Mouse (Mus musculus) forebrain, embryonic 13.5 days (tissue): Measurements from ENCODE around the gene Ica1. TPM values are rescaled to one million over a fixed set of nuclear protein-coding genes. Genes with fewer than 3 reads are reported as not detected.

Source experiments
- ATAC-seq: fragments of 200-750 bp; cut with Nextera tagmentation; 2 replicates; pipeline ENCODE4 v1.8.0; 2017
- H3K27ac ChIP-seq: fragments of 300-500 bp; sonication (generic); 2 replicates; pipeline ENCODE4 v1.5.1; 2015; ENCODE audit warnings: inconsistent platforms, mild to moderate bottlenecking, moderate library complexity
- H3K27me3 ChIP-seq: fragments of 300-500 bp; sonication (generic); 2 replicates; pipeline ENCODE4 v1.6.1; 2015; ENCODE audit warnings: mild to moderate bottlenecking, inconsistent platforms
- H3K36me3 ChIP-seq: fragments of 300-500 bp; sonication (generic); 2 replicates; pipeline ENCODE4 v1.6.1; 2015; ENCODE audit warnings: mild to moderate bottlenecking, inconsistent platforms; ENCODE audit not compliant: poor library complexity, severe bottlenecking
- H3K4me1 ChIP-seq: fragments of 300-500 bp; sonication (generic); 2 replicates; pipeline ENCODE4 v1.6.1; 2015; ENCODE audit warnings: inconsistent platforms
- H3K4me2 ChIP-seq: fragments of 300-500 bp; sonication (generic); 2 replicates; pipeline ENCODE4 v1.6.1; 2015; ENCODE audit warnings: inconsistent platforms, mild to moderate bottlenecking, moderate library complexity
- H3K4me3 ChIP-seq: fragments of 300-500 bp; sonication (generic); 2 replicates; pipeline ENCODE4 v1.5.1; 2015; ENCODE audit warnings: mild to moderate bottlenecking, inconsistent platforms
- H3K9ac ChIP-seq: fragments of 300-500 bp; sonication (generic); 2 replicates; pipeline ENCODE4 v1.6.1; 2015; ENCODE audit warnings: mild to moderate bottlenecking, inconsistent platforms
- H3K9me3 ChIP-seq: fragments of 300-500 bp; sonication (generic); replicated peaks from 2 replicates; pipeline ENCODE4 v1.6.1; 2016; ENCODE audit warnings: inconsistent platforms
- WGBS: fragments of 180-500 bp; shearing (Covaris S2); methylation state at CpG from one replicate; pipeline ENCODE4 v1.1.7; 2015; 5-methylcytosine and 5-hydroxymethylcytosine counted together
- polyA plus RNA-seq: library from polyadenylated mRNA; unstranded; fragments of >200 nt; fragmentation: Nextera tagmentation; extraction: Ambion mirVana; gene quantifications from 2 replicates; pipeline ENCODE4 v1.2.1, GENCODE M21; 2015

Gene Ica1
- polyA plus RNA-seq, 1 experiment from 2014 or later, result 23.3 TPM

DNA sequence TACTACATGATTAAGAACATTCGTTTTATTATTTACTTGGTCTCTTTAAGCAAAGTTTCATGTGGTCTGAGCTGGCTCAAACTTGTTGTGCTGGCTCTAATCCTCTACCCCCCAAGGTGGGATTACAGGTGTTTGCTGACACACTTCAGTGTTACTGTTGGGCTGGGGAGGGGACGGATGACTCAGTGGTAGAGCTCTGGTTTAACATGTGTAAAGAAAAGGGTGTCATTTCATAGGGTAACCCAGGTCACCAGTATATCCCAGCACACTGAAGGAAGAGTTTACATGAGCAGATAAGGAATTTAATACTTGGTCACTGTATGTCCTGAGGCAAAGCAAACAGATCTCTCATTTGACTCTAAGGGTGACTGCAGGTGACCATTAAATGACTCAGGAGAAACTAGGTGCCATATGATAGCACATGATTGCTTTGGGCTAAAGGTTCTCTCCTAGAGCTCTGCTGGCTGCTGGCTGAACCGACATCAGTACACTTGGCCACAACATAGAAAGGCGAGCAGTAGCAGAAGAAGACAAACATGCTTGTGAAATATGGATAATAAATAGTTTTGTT is 128.9 kb downstream of the Ica1 start:
- Histone ChIP-seq H3K4me1 (peaks cover 8% of the 10 kb centered on the region), H3K4me3 (no peak overlapping the region), H3K4me2 (no peak overlapping the region), H3K9ac (no peak overlapping the region), H3K27ac (no peak overlapping the region), H3K9me3 (no peaks in the 10 kb centered on the region), H3K36me3 (no peaks in the 10 kb centered on the region), H3K27me3 (no peaks in the 10 kb centered on the region)
- WGBS, result 61% methylated on average over 4 of the region's 4 CpGs
- ATAC-seq, result no peak

DNA sequence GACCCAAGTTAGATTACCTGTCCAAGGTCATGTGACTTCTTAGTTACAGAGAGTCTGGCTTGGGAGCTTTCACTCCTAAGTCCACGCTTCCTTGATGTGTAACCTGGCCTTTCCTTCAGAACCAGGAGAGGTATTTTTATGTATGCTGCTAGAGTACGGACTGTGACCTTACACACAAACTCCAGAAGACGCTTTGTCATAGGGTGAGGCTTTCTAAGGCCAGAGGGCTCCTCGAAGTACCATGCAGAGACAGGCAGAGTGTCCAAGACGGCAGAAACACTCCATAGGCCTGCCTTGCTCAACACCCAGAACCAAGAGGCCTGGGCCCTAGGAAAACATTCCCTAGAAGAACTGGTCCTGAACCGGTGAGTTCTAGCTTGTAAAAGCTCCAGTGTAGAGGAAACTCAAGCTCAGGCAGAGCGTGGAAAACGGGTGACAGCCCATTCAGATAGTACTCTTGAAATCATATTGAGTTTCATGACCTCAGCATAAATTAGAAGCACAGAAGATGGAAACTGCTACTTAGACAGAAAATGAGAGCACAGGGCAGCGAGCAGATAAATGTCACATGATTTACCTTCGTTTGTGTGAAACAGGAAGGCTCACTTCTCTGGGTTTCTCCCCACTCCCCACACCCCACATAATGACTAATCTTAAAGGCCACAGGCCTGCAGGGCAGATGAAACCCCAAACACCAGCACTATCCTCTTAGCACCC is 129.9 kb downstream of the Ica1 start:
- 83% methylated on average over 10 of the region's 10 CpGs for WGBS
- H3K9me3 ChIP-seq, result no peaks in the 10 kb centered on the region
- no peak overlapping the region for H3K4me2 ChIP-seq
- peaks cover 8% of the 10 kb centered on the region for H3K4me1 ChIP-seq
- H3K4me3 ChIP-seq, result no peak overlapping the region
- no peak overlapping the region for H3K9ac ChIP-seq
- no peak for ATAC-seq
- no peak overlapping the region for H3K27ac ChIP-seq
- no peaks in the 10 kb centered on the region for H3K36me3 ChIP-seq
- H3K27me3 ChIP-seq, result no peaks in the 10 kb centered on the region

DNA sequence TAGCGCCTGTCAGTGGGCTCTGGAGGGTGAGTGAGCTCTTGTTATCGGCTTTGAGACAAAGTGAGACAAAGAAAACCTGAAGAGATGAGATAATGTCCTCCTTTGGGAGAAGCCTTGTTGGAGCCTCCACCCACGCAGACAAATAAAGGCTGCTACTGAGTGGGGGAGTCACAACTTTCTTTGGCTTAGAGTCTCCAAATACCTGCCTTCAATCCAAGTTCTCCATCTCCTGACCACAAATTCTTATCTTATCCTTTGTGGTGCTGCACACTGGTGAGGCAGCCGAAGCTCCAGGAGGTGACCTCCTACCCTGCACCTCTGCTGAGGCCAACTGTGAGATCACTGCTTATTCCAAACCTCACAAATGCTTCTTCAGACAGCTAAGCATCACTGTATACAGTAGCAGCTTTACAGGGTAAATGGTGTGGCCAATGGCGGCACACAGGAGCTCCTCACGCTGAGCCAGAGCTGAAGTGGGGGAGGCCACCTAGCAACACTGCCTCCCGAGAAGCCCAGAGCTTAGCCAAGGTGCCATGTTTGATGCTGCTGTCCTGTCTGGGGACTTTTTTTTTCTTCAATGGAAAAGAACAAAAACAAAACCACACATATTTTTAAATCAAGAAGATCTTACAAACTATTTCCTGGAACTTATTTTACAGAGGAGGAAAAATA is 130.6 kb downstream of the Ica1 start:
- Histone ChIP-seq H3K27me3 (no peaks in the 10 kb centered on the region), H3K9me3 (no peaks in the 10 kb centered on the region), H3K36me3 (no peaks in the 10 kb centered on the region), H3K4me2 (no peak overlapping the region), H3K4me1 (peaks cover 8% of the 10 kb centered on the region), H3K9ac (no peak overlapping the region), H3K4me3 (no peak overlapping the region), H3K27ac (no peak overlapping the region)
- WGBS, result 82% methylated on average over 7 of the region's 7 CpGs
- no peak for ATAC-seq

DNA sequence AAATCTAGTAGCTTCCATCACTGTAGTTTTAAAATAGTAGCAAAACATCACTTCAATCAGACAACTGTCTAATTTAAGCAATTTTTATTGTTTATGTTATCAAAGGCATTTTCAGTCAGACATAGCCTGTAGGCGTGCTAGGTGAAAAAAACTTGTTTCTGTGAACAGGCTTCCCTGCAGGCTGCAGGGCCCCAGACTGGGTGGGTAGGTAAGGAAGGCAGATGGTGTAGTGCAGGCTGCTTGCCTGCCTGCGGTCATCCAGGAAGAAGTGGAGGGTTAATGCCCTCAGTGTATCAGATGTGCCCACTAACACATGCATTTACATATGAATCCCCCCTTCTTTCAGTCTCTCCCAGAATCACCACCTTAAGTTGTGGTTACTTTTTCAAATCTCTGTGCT is 132.6 kb downstream of the Ica1 start:
- peak; percentile 34; the same call in 1 of the 2 replicates for ATAC-seq
- WGBS, result 45% methylated on average over 2 of the region's 2 CpGs
- H3K4me1 ChIP-seq, result peaks cover 8% of the 10 kb centered on the region

DNA sequence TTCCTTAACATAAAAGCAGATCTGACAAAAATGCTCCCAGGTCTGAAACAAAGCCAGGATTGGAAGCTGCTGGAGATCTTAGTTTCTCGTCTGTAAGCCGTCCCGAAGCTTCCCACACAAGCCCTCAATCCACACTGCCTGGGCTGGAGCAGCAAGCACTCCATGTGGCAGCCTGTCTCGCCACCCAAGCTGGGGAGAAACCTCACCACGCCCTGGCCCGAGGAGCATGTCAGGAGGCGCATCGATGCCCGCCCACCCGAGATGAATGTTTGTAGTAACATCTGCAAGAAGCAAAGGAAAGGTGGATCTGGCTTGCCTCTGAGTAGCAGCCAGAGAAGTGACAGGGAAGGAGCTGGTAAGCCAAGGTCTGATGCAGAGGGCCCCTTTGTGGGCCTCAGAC is 133.6 kb downstream of the Ica1 start:
- ATAC-seq, result no peak
- Histone ChIP-seq H3K9ac (no peak overlapping the region), H3K27ac (no peak overlapping the region), H3K4me1 (peaks cover 8% of the 10 kb centered on the region), H3K27me3 (no peaks in the 10 kb centered on the region), H3K4me2 (no peak overlapping the region), H3K9me3 (no peaks in the 10 kb centered on the region), H3K4me3 (no peak overlapping the region), H3K36me3 (no peaks in the 10 kb centered on the region)
- 87% methylated on average over 10 of the region's 10 CpGs for WGBS

More for the DNA sequence above, 132.6 kb downstream of the Ica1 start:
- Histone ChIP-seq H3K9me3 (no peaks in the 10 kb centered on the region), H3K36me3 (no peaks in the 10 kb centered on the region), H3K9ac (no peak overlapping the region), H3K27ac (no peak overlapping the region), H3K4me3 (no peak overlapping the region), H3K27me3 (no peaks in the 10 kb centered on the region), H3K4me2 (no peak overlapping the region)

DNA sequence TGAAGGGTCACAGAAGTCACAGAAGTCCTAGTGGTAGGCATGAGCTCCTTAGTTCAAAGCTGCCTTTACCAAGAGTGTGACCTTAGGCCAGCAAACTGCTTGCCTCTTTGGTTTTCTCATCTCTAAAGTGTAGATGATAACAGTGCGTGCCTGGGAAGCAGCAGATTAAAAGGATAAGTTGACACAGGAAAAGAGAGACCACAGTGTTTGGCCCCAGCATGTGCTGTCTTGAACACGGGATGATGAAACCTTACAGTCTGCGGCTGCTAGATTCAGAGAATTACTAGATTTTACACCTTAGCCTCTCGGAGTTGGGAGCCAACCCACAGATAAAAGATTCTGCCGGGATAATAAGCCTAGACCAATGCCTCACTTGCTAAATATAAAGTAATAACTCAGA is 137.4 kb downstream of the Ica1 start:
- no peaks in the 10 kb centered on the region for H3K36me3 ChIP-seq

DNA sequence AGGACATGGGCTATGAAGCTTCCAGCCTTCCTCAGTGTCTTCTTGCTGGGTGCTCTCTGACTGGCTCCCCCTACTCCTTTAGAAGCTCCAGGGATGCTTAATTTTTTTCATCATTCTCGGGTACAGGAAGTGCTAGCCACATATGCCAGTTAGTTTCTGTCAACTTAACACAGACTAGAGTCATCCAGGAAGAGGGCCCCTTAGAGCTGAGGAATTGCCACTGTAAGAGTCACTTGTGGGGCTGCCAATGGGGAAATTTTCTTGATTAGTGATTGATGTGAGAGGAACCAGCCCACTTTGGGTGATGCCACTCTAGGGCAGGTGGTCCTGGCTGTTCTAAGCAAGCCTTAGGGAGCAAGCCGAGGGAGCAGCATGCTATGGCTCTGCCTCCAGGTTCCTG is 138.8 kb downstream of the Ica1 start:
- WGBS, result 83% methylated on average over 2 of the region's 2 CpGs
- Histone ChIP-seq H3K9ac (no peak overlapping the region), H3K27me3 (no peaks in the 10 kb centered on the region), H3K36me3 (no peaks in the 10 kb centered on the region), H3K9me3 (0 out of 2 replicates have a peak, but pooled peaks cover 4% of the 10 kb centered on the region), H3K4me1 (no peaks in the 10 kb centered on the region), H3K4me3 (no peak overlapping the region), H3K27ac (no peak overlapping the region), H3K4me2 (no peak overlapping the region)
- ATAC-seq, result no peak

More for the DNA sequence above, 137.4 kb downstream of the Ica1 start:
- no peak overlapping the region for H3K4me2 ChIP-seq
- H3K4me1 ChIP-seq, result peaks cover 8% of the 10 kb centered on the region
- 0 out of 2 replicates have a peak, but pooled peaks cover 4% of the 10 kb centered on the region for H3K9me3 ChIP-seq
- H3K27ac ChIP-seq, result no peak overlapping the region
- no peaks in the 10 kb centered on the region for H3K27me3 ChIP-seq
- ATAC-seq, result no peak
- 82% methylated on average over 5 of the region's 5 CpGs for WGBS
- H3K9ac ChIP-seq, result no peak overlapping the region
- no peak overlapping the region for H3K4me3 ChIP-seq

DNA sequence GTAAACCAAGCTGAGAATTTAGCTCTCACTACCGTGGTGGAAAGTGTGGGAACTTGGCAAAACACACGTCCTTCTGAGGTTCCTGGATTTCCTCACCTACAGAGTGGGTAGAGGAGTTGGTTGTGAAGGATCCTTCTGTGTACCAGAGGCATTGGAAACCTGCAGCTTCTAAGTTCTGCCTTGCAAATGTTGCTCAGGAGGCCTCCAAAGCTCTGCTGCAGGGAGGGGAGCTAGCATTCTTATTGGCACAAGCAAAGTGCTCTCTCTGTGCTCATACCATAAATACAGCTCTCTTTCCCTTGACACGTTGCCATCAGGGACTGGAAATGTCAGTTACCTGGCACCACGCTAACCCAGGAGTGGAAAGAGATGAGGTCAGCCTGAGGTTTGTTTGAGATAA is 139.4 kb downstream of the Ica1 start:
- H3K27ac ChIP-seq, result no peak overlapping the region
- H3K4me1 ChIP-seq, result no peaks in the 10 kb centered on the region
- no peak overlapping the region for H3K4me2 ChIP-seq
- WGBS, result 87% methylated on average over 4 of the region's 4 CpGs
- no peaks in the 10 kb centered on the region for H3K27me3 ChIP-seq
- H3K9me3 ChIP-seq, result 0 out of 2 replicates have a peak, but pooled peaks cover 4% of the 10 kb centered on the region
- no peak for ATAC-seq
- no peaks in the 10 kb centered on the region for H3K36me3 ChIP-seq
- no peak overlapping the region for H3K9ac ChIP-seq
- H3K4me3 ChIP-seq, result no peak overlapping the region

DNA sequence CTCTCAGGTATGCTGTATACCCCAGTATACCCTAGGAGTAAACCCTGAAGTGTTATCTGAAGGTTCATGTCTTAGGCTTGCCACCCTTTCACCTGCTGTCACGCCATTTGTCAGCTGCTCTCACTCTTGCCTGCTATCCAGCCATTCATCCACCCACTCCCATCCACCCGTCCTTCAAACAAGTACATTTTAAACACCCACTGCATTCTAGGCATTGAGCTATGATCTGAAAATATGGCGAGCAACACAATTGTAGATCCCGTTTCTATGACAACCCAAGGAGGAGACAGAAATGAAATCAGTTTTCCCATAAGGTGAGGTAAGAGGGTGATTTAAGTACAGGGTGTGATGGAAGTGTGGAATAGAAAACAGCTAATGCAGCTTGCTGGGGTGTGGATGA is 140.2 kb downstream of the Ica1 start:
- ATAC-seq, result no peak
- 83% methylated on average over 4 of the region's 4 CpGs for WGBS
- H3K27ac ChIP-seq, result no peak overlapping the region

DNA sequence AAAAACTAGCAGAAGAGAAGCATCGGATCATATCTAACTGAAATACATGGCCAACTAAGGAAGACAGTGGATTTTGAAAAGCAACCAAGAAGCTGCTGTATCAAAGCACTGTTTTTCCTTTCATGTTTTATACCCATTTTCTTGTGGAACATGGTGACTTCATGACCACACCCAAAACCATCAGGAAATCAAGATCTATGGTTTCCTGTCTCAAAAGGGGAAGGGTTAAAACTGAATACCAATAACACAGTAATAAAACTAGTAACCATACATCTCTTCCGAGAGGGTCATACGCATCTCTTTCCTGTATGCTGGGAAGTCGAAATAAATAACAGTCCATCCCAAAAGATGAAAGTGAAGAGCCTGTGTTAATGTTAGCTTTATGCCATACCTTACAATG is 145.6 kb downstream of the Ica1 start:
- H3K36me3 ChIP-seq, result no peaks in the 10 kb centered on the region
- WGBS, result 94% methylated on average over 4 of the region's 4 CpGs
- no peaks in the 10 kb centered on the region for H3K4me1 ChIP-seq
- ATAC-seq, result no peak
- H3K9me3 ChIP-seq, result 0 out of 2 replicates have a peak, but pooled peaks cover 4% of the 10 kb centered on the region
- no peak overlapping the region for H3K27ac ChIP-seq
- no peaks in the 10 kb centered on the region for H3K27me3 ChIP-seq
- H3K4me2 ChIP-seq, result no peak overlapping the region
- H3K4me3 ChIP-seq, result no peak overlapping the region
- no peak overlapping the region for H3K9ac ChIP-seq

More for the DNA sequence above, 140.2 kb downstream of the Ica1 start:
- Histone ChIP-seq H3K9me3 (0 out of 2 replicates have a peak, but pooled peaks cover 4% of the 10 kb centered on the region), H3K4me3 (no peak overlapping the region), H3K27me3 (no peaks in the 10 kb centered on the region), H3K4me2 (no peak overlapping the region), H3K36me3 (no peaks in the 10 kb centered on the region), H3K9ac (no peak overlapping the region), H3K4me1 (no peaks in the 10 kb centered on the region)

DNA sequence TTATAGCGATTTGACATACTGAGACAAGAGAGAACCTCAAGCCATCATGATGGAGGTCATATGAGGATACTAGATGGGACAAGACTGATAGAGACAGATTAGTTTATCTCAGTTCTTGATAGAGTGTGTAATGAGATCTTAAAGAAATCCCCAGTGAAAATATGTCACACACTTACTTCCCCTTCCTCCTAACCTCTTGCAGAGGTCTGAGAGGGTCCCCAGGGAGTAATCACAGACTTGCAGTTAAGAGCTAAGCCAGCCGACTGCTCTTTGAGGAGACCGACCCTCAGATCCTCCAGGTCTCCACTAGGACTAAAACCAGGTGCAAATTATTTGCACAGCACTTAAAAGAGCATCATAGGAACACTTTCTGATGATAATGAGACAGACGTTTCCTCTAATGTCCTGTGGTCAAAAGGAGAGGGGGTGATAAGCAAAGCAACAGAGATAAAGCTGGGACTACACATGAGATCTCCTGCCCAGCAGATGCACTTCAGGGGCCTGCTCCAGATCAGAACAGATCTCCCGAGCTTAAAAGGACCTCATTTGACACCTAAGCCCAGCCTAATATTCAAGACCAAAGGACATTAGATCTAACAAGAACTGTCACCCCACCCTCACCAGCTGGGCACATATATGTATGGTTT is 146.2 kb downstream of the Ica1 start:
- Histone ChIP-seq H3K27ac (no peak overlapping the region), H3K27me3 (no peaks in the 10 kb centered on the region), H3K4me3 (no peak overlapping the region), H3K9me3 (0 out of 2 replicates have a peak, but pooled peaks cover 4% of the 10 kb centered on the region), H3K36me3 (no peaks in the 10 kb centered on the region), H3K9ac (no peak overlapping the region), H3K4me2 (no peak overlapping the region), H3K4me1 (no peaks in the 10 kb centered on the region)
- no peak for ATAC-seq
- 76% methylated on average over 5 of the region's 5 CpGs for WGBS

DNA sequence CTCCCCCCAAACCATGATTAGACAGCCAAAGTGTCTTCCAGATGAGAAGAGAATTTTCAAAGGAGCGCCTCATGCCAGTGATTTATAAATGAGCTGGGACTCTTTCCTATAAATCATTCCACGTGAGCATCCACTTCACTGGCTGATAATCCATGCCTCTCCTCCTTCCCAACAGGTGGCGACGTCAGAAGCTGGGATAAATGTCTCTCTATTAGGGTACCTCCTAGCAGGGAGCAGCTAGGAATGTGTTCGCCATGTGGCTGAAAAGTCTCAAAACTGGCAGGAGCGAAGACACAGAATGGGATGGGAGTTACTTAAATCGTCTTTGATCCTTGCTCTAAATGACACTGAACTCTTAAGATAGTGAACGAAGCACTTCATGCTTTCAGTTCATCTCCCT is 146.9 kb downstream of the Ica1 start:
- H3K27ac ChIP-seq, result no peak overlapping the region
- ATAC-seq, result no peak
- WGBS, result 83% methylated on average over 8 of the region's 8 CpGs
- H3K36me3 ChIP-seq, result no peaks in the 10 kb centered on the region
- H3K9me3 ChIP-seq, result 0 out of 2 replicates have a peak, but pooled peaks cover 1% of the 10 kb centered on the region
- no peaks in the 10 kb centered on the region for H3K27me3 ChIP-seq
- H3K9ac ChIP-seq, result no peak overlapping the region
- H3K4me1 ChIP-seq, result no peaks in the 10 kb centered on the region
- no peak overlapping the region for H3K4me2 ChIP-seq
- H3K4me3 ChIP-seq, result no peak overlapping the region
